Mouse (Mus musculus): Measurements from ENCODE around the gene Lgr5. TPM values are rescaled to one million over a fixed set of nuclear protein-coding genes. Genes with fewer than 3 reads are reported as not detected.

Gene Lgr5
- total and polyA plus RNA-seq, 2 experiments, result 3.4 to 3.6 TPM

- under 1% methylated on average over 41 of the region's 41 CpGs for WGBS
- Histone ChIP-seq H3K9ac (ENCODE audit: low read depth, low read length) (peak overlapping the region; percentile 57), H3K36me3 (ENCODE audit: control insufficient read depth, insufficient read depth, low read length) (no peaks in the 10 kb centered on the region), H3K27me3 (ENCODE audit: control insufficient read depth, insufficient read depth, low read length) (no peaks in the 10 kb centered on the region; the same call in 1 of the 2 replicates), H3K79me2 (ENCODE audit: control insufficient read depth, insufficient read depth, low read length) (no peaks in the 10 kb centered on the region), H3K4me3 (ENCODE audit: insufficient read depth, low read depth, low read length) (peak overlapping the region; percentile 62), H3K4me1 (ENCODE audit: control insufficient read depth, insufficient read depth, low read length) (peaks cover 10% of the 10 kb centered on the region), H3K27ac (replicated peaks; ENCODE audit: insufficient read depth, low read depth, low read length) (peak overlapping the region; percentile 92)
- TF ChIP-seq POLR2A (IDR thresholded peaks at IDR 0.05; ENCODE audit: extremely low read depth, insufficient read depth, low read length) (no peak), CTCF (IDR thresholded peaks at IDR 0.05; ENCODE audit: low read depth, low read length) (no peak)
- peak; percentile 71 for DNase-seq (ENCODE audit: extremely low read depth, low read depth, low spot score)
These were observed 1.0 kb downstream of the Lgr5 start for GRCm38 (mm10) chr10:115586246-115587231.

- H3K9ac ChIP-seq (ENCODE audit: low read depth, low read length), result peak overlapping the region; percentile 29; the same call in 1 of the 2 replicates
- DNase-seq (ENCODE audit: extremely low read depth, low read depth, low spot score), result peak; percentile 70
- no peaks in the 10 kb centered on the region; the same call in 1 of the 2 replicates for H3K79me2 ChIP-seq (ENCODE audit: control insufficient read depth, insufficient read depth, low read length)
- no peaks in the 10 kb centered on the region for H3K36me3 ChIP-seq (ENCODE audit: control insufficient read depth, insufficient read depth, low read length)
- peak overlapping the region; percentile 31 for H3K4me3 ChIP-seq (ENCODE audit: insufficient read depth, low read depth, low read length)
- TF ChIP-seq POLR2A (IDR thresholded peaks at IDR 0.05; ENCODE audit: extremely low read depth, insufficient read depth, low read length) (no peak), CTCF (IDR thresholded peaks at IDR 0.05; ENCODE audit: low read depth, low read length) (no peak)
- peak overlapping the region; percentile 92 for H3K27ac ChIP-seq (replicated peaks; ENCODE audit: insufficient read depth, low read depth, low read length)
- no peaks in the 10 kb centered on the region; the same call in 1 of the 2 replicates for H3K27me3 ChIP-seq (ENCODE audit: control insufficient read depth, insufficient read depth, low read length)
- peaks cover 11% of the 10 kb centered on the region for H3K4me1 ChIP-seq (ENCODE audit: control insufficient read depth, insufficient read depth, low read length)
- 1% methylated on average over 21 of the region's 21 CpGs for WGBS
These were observed 1.9 kb downstream of the Lgr5 start for GRCm38 (mm10) chr10:115585491-115586245.

GRCm38 (mm10) chr10:115584656-115585055 is 2.9 kb downstream of the Lgr5 start:
- no peaks in the 10 kb centered on the region; the same call in 1 of the 2 replicates for H3K27me3 ChIP-seq (ENCODE audit: control insufficient read depth, insufficient read depth, low read length)
- DNase-seq (ENCODE audit: extremely low read depth, low read depth, low spot score), result peak; percentile 10
- WGBS, result 32% methylated on average over 12 of the region's 14 CpGs
- H3K27ac ChIP-seq (replicated peaks; ENCODE audit: insufficient read depth, low read depth, low read length), result no peak overlapping the region
- TF ChIP-seq POLR2A (IDR thresholded peaks at IDR 0.05; ENCODE audit: extremely low read depth, insufficient read depth, low read length) (no peak), CTCF (IDR thresholded peaks at IDR 0.05; ENCODE audit: low read depth, low read length) (no peak)
- peaks cover 11% of the 10 kb centered on the region for H3K4me1 ChIP-seq (ENCODE audit: control insufficient read depth, insufficient read depth, low read length)
- no peaks in the 10 kb centered on the region; the same call in 1 of the 2 replicates for H3K79me2 ChIP-seq (ENCODE audit: control insufficient read depth, insufficient read depth, low read length)
- no peak overlapping the region for H3K4me3 ChIP-seq (ENCODE audit: insufficient read depth, low read depth, low read length)
- H3K9ac ChIP-seq (ENCODE audit: low read depth, low read length), result no peak overlapping the region
- H3K36me3 ChIP-seq (ENCODE audit: control insufficient read depth, insufficient read depth, low read length), result no peaks in the 10 kb centered on the region

- no peak overlapping the region for H3K4me3 ChIP-seq (ENCODE audit: insufficient read depth, low read depth, low read length)
- no peaks in the 10 kb centered on the region for H3K36me3 ChIP-seq (ENCODE audit: control insufficient read depth, insufficient read depth, low read length)
- WGBS, result 28% methylated on average over 3 of the region's 3 CpGs
- no peaks in the 10 kb centered on the region; the same call in 1 of the 2 replicates for H3K27me3 ChIP-seq (ENCODE audit: control insufficient read depth, insufficient read depth, low read length)
- peaks cover 11% of the 10 kb centered on the region for H3K4me1 ChIP-seq (ENCODE audit: control insufficient read depth, insufficient read depth, low read length)
- H3K9ac ChIP-seq (ENCODE audit: low read depth, low read length), result no peak overlapping the region
- H3K27ac ChIP-seq (replicated peaks; ENCODE audit: insufficient read depth, low read depth, low read length), result no peak overlapping the region
- TF ChIP-seq POLR2A (IDR thresholded peaks at IDR 0.05; ENCODE audit: extremely low read depth, insufficient read depth, low read length), result no peak
- no peak for TF ChIP-seq CTCF (IDR thresholded peaks at IDR 0.05; ENCODE audit: low read depth, low read length)
- no peaks in the 10 kb centered on the region; the same call in 1 of the 2 replicates for H3K79me2 ChIP-seq (ENCODE audit: control insufficient read depth, insufficient read depth, low read length)
- DNase-seq (ENCODE audit: extremely low read depth, low read depth, low spot score), result peak; percentile 64
These were observed 4.5 kb downstream of the Lgr5 start for GRCm38 (mm10) chr10:115583071-115583470.

GRCm38 (mm10) chr10:115581971-115582370 is 5.6 kb downstream of the Lgr5 start:
- no peak overlapping the region for H3K9ac ChIP-seq (ENCODE audit: low read depth, low read length)
- H3K27ac ChIP-seq (replicated peaks; ENCODE audit: insufficient read depth, low read depth, low read length), result no peak overlapping the region
- H3K4me3 ChIP-seq (ENCODE audit: insufficient read depth, low read depth, low read length), result no peak overlapping the region
- no peak for TF ChIP-seq POLR2A (IDR thresholded peaks at IDR 0.05; ENCODE audit: extremely low read depth, insufficient read depth, low read length)
- no peak for DNase-seq (ENCODE audit: extremely low read depth, low read depth, low spot score)
- H3K27me3 ChIP-seq (ENCODE audit: control insufficient read depth, insufficient read depth, low read length), result no peaks in the 10 kb centered on the region; the same call in 1 of the 2 replicates
- peaks cover 9% of the 10 kb centered on the region for H3K4me1 ChIP-seq (ENCODE audit: control insufficient read depth, insufficient read depth, low read length)
- H3K36me3 ChIP-seq (ENCODE audit: control insufficient read depth, insufficient read depth, low read length), result no peaks in the 10 kb centered on the region
- H3K79me2 ChIP-seq (ENCODE audit: control insufficient read depth, insufficient read depth, low read length), result no peaks in the 10 kb centered on the region; the same call in 1 of the 2 replicates
- WGBS, result 64% methylated on average over 9 of the region's 9 CpGs

Data from liver, adult 2 months (tissue).